Mouse (Mus musculus) ES-Bruce4 (cell line): Measurements from ENCODE around the gene Apba2. TPM values are rescaled to one million over a fixed set of nuclear protein-coding genes. Genes with fewer than 3 reads are reported as not detected.

Source experiments
- H3K27ac ChIP-seq: 2 replicates; pipeline ENCODE4 v1.5.1; 2012; ENCODE audit warnings: low read length, inconsistent platforms; ENCODE audit not compliant: insufficient read depth
- H3K27me3 ChIP-seq: 2 replicates; pipeline ENCODE4 v1.6.1; 2012; ENCODE audit warnings: mild to moderate bottlenecking, low read length, inconsistent platforms; ENCODE audit not compliant: control insufficient read depth, poor library complexity, insufficient read depth, severe bottlenecking
- H3K36me3 ChIP-seq: 2 replicates; pipeline ENCODE4 v1.6.1; 2012; ENCODE audit warnings: inconsistent platforms, mild to moderate bottlenecking, low read length, moderate library complexity; ENCODE audit not compliant: control insufficient read depth, poor library complexity, insufficient read depth, severe bottlenecking
- H3K4me1 ChIP-seq: one replicate; pipeline ENCODE4 v1.8.1; 2011; ENCODE audit warnings: low read length; ENCODE audit not compliant: control insufficient read depth, insufficient read depth
- H3K4me3 ChIP-seq: 2 replicates; pipeline ENCODE4 v1.5.1; 2011; ENCODE audit warnings: low read depth, mild to moderate bottlenecking, low read length
- H3K9ac ChIP-seq: 2 replicates; pipeline ENCODE4 v1.6.1; 2012; ENCODE audit warnings: low read depth, mild to moderate bottlenecking, inconsistent platforms; ENCODE audit not compliant: poor library complexity, severe bottlenecking
- H3K9me3 ChIP-seq: replicated peaks from 2 replicates; pipeline ENCODE4 v1.6.1; 2012; ENCODE audit warnings: mild to moderate bottlenecking, low read length, inconsistent platforms; ENCODE audit not compliant: control insufficient read depth, poor library complexity, insufficient read depth, severe bottlenecking
- CTCF ChIP-seq: IDR thresholded peaks from one replicate; pipeline ENCODE4 v1.8.1; 2011; ENCODE audit warnings: low read depth, low read length
- EP300 ChIP-seq: IDR thresholded peaks from 2 replicates; pipeline ENCODE4 v1.6.1; 2011; ENCODE audit warnings: low read depth, low read length; ENCODE audit not compliant: insufficient read depth
- POLR2A ChIP-seq: IDR thresholded peaks from one replicate; pipeline ENCODE4 v1.8.1; 2011; ENCODE audit warnings: low read length; ENCODE audit not compliant: insufficient read depth
- polyA plus RNA-seq: library from polyadenylated mRNA; stranded (reverse); fragments of >200 nt; gene quantifications from 2 replicates; pipeline ENCODE4 v1.2.4, GENCODE M21; 2011; ENCODE audit warnings: low read depth; ENCODE audit not compliant: missing spikeins, insufficient read depth, insufficient read length

The Apba2 gene
- polyA plus RNA-seq, 1 experiment: 1.9 TPM

GRCm38 (mm10) chr7:64723313-64723712 lies 221.8 kb downstream of the Apba2 start:
- TF ChIP-seq EP300 (no peak), POLR2A (no peak), CTCF (no peak)
- Histone ChIP-seq H3K27me3 (no peaks in the 10 kb centered on the region), H3K9ac (no peak overlapping the region), H3K9me3 (no peaks in the 10 kb centered on the region), H3K4me1 (no peaks in the 10 kb centered on the region), H3K36me3 (no peaks in the 10 kb centered on the region), H3K27ac (no peak overlapping the region), H3K4me3 (no peak overlapping the region)

- TF ChIP-seq CTCF (no peak), EP300 (no peak), POLR2A (no peak)
- H3K27ac ChIP-seq: no peak overlapping the region
Observed at GRCm38 (mm10) chr7:64724409-64724808, 222.9 kb downstream of the Apba2 start.

GRCm38 (mm10) chr7:64725967-64726695 lies 224.6 kb downstream of the Apba2 start:
- Histone ChIP-seq H3K9ac (no peak overlapping the region), H3K27ac (no peak overlapping the region), H3K27me3 (no peaks in the 10 kb centered on the region), H3K36me3 (no peaks in the 10 kb centered on the region), H3K9me3 (no peaks in the 10 kb centered on the region), H3K4me1 (no peaks in the 10 kb centered on the region), H3K4me3 (no peak overlapping the region)
- no peak for TF ChIP-seq POLR2A

More at GRCm38 (mm10) chr7:64724409-64724808, 222.9 kb downstream of the Apba2 start:
- no peak overlapping the region for H3K9ac ChIP-seq
- no peaks in the 10 kb centered on the region for H3K9me3 ChIP-seq
- no peaks in the 10 kb centered on the region for H3K36me3 ChIP-seq
- no peaks in the 10 kb centered on the region for H3K4me1 ChIP-seq
- H3K4me3 ChIP-seq: no peak overlapping the region
- H3K27me3 ChIP-seq: no peaks in the 10 kb centered on the region

GRCm38 (mm10) chr7:64728181-64728591 lies 226.7 kb downstream of the Apba2 start:
- Histone ChIP-seq H3K27me3 (no peaks in the 10 kb centered on the region), H3K36me3 (no peaks in the 10 kb centered on the region), H3K27ac (no peak overlapping the region), H3K9me3 (no peaks in the 10 kb centered on the region), H3K4me1 (no peaks in the 10 kb centered on the region), H3K4me3 (no peak overlapping the region), H3K9ac (no peak overlapping the region)
- TF ChIP-seq CTCF: no peak
- TF ChIP-seq POLR2A: no peak
- TF ChIP-seq EP300: no peak

- H3K9me3 ChIP-seq: no peaks in the 10 kb centered on the region
- no peak overlapping the region for H3K27ac ChIP-seq
- TF ChIP-seq EP300 (no peak), CTCF (no peak), POLR2A (no peak)
- H3K9ac ChIP-seq: no peak overlapping the region
- H3K36me3 ChIP-seq: no peaks in the 10 kb centered on the region
- no peaks in the 10 kb centered on the region for H3K27me3 ChIP-seq
- no peak overlapping the region for H3K4me3 ChIP-seq
- no peaks in the 10 kb centered on the region for H3K4me1 ChIP-seq
Observed at GRCm38 (mm10) chr7:64728816-64729215, 227.3 kb downstream of the Apba2 start.

GRCm38 (mm10) chr7:64729785-64730184 lies 228.3 kb downstream of the Apba2 start:
- H3K27ac ChIP-seq: no peak overlapping the region
- H3K27me3 ChIP-seq: no peaks in the 10 kb centered on the region
- no peaks in the 10 kb centered on the region for H3K9me3 ChIP-seq
- no peak overlapping the region for H3K9ac ChIP-seq
- no peaks in the 10 kb centered on the region for H3K36me3 ChIP-seq
- H3K4me3 ChIP-seq: no peak overlapping the region
- peak; percentile 88 for TF ChIP-seq CTCF
- no peak for TF ChIP-seq POLR2A
- TF ChIP-seq EP300: no peak
- H3K4me1 ChIP-seq: no peaks in the 10 kb centered on the region
